Mouse (Mus musculus) megakaryocyte, embryonic 14.5 days (primary cell): ENCODE results near the gene Ptpre.

Experiments
- FLI1 ChIP-seq: IDR thresholded peaks from 2 replicates; pipeline ENCODE4 v1.6.1; 2012; ENCODE audit warnings: low read length, inconsistent platforms, mixed read lengths
- GATA1 ChIP-seq: IDR thresholded peaks from 3 replicates; pipeline ENCODE4 v1.6.1; 2012; ENCODE audit warnings: mixed read lengths, low read length, inconsistent platforms, borderline replicate concordance

- TF ChIP-seq GATA1 (no peak), FLI1 (no peak)
Measured at GRCm38 (mm10) chr7:135734379-135734778, 197.1 kb downstream of the Ptpre start.
